Mouse (Mus musculus) heart, embryonic 10.5 days (tissue): ENCODE measurements around the gene Sox8. TPM values are rescaled to one million over a fixed set of nuclear protein-coding genes. Genes with fewer than 3 reads are reported as not detected.

Experiments used
- DNase-seq: peaks from one replicate; pipeline ENCODE4 v3.0.0-alpha.2; 2017; ENCODE audit warnings: low spot score
- H3K27ac ChIP-seq: fragments of 300-500 bp; sonication (generic); 2 replicates; pipeline ENCODE4 v1.5.1; 2016; ENCODE audit warnings: mild to moderate bottlenecking
- H3K27me3 ChIP-seq: fragments of 300-500 bp; sonication (generic); 2 replicates; pipeline ENCODE4 v1.6.1; 2016; ENCODE audit warnings: mild to moderate bottlenecking; ENCODE audit not compliant: poor library complexity, insufficient read depth, severe bottlenecking
- H3K36me3 ChIP-seq: fragments of 300-500 bp; sonication (generic); 2 replicates; pipeline ENCODE4 v1.6.1; 2016; ENCODE audit warnings: mild to moderate bottlenecking, moderate library complexity
- H3K4me1 ChIP-seq: fragments of 300-500 bp; sonication (generic); 2 replicates; pipeline ENCODE4 v1.6.1; 2016; ENCODE audit warnings: mild to moderate bottlenecking
- H3K4me3 ChIP-seq: fragments of 300-500 bp; sonication (generic); 2 replicates; pipeline ENCODE4 v1.5.1; 2016; ENCODE audit warnings: mild to moderate bottlenecking, moderate library complexity
- H3K9me3 ChIP-seq: fragments of 300-500 bp; sonication (generic); 2 replicates; pipeline ENCODE4 v1.6.1; 2016; ENCODE audit warnings: mild to moderate bottlenecking, moderate library complexity
- WGBS: fragments of 180-500 bp; shearing (Covaris S2); methylation state at CpG from one replicate; pipeline ENCODE4 v1.1.7; 2016; 5-methylcytosine and 5-hydroxymethylcytosine counted together
- polyA plus RNA-seq: library from polyadenylated mRNA; unstranded; fragments of >200 nt; fragmentation: Nextera tagmentation; extraction: Ambion mirVana; gene quantifications from 2 replicates; pipeline ENCODE4 v1.2.1, GENCODE M21; 2016

Sox8 gene
- polyA plus RNA-seq, 1 experiment from 2014 or later: 3.6 TPM

- H3K4me1 ChIP-seq: peaks cover 46% of the 10 kb centered on the region
- 71% methylated on average over 16 of the region's 16 CpGs for WGBS
- peaks cover 30% of the 10 kb centered on the region for H3K27me3 ChIP-seq
- peak overlapping the region; percentile 79 for H3K27ac ChIP-seq
- H3K9me3 ChIP-seq: no peaks in the 10 kb centered on the region
- no peak for DNase-seq
- no peaks in the 10 kb centered on the region for H3K36me3 ChIP-seq
- no peak overlapping the region for H3K4me3 ChIP-seq
These were observed 9.1 kb downstream of the Sox8 start for GRCm38 (mm10) chr17:25561223-25562028.

GRCm38 (mm10) chr17:25560554-25561222, 9.8 kb downstream of the Sox8 start:
- 37% methylated on average over 5 of the region's 5 CpGs for WGBS
- H3K4me1 ChIP-seq: peaks cover 54% of the 10 kb centered on the region
- H3K4me3 ChIP-seq: no peak overlapping the region
- H3K9me3 ChIP-seq: no peaks in the 10 kb centered on the region
- H3K27me3 ChIP-seq: peaks cover 27% of the 10 kb centered on the region
- H3K36me3 ChIP-seq: no peaks in the 10 kb centered on the region
- H3K27ac ChIP-seq: peak overlapping the region; percentile 79
- no peak for DNase-seq

- Histone ChIP-seq H3K4me1 (peaks cover 56% of the 10 kb centered on the region), H3K27ac (no peak overlapping the region), H3K9me3 (no peaks in the 10 kb centered on the region), H3K36me3 (no peaks in the 10 kb centered on the region), H3K4me3 (no peak overlapping the region), H3K27me3 (peaks cover 34% of the 10 kb centered on the region)
- WGBS: 58% methylated on average over 4 of the region's 4 CpGs
- DNase-seq: no peak
These were observed 10.9 kb downstream of the Sox8 start for GRCm38 (mm10) chr17:25559634-25560033.

DNA sequence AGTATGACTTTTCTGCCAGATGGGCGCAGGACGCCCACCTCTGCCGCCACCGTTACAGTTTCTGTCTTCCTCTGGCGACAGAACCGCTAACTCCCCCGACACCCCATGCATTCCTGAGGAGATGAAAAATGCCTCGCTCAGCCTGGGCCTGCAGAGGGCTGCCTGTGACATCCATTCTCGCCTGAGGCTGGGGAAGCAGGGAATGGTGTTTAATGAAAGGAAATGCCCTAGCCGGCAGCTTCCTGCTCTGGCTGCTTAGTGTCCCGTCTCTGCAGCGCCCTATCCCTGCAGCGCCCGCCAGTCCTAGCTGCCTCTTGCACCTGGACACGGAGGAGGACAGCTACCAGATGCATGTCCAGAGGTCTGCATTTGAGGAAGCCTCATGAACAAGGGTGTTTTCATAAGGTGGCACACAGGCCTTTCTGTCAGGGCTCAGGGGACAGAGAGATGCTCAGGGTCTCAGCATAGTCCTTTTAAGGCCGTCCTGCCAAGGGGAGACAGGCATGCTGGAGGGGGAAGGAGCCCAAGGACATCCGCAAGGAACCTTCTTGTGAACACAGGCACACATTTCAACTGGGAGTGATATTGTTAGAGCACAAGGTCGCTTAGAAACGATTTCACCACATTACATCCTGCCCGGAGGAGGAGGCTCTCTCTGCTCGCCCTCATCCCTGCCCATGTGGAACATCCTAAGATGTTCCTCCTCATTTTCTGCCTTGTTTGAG, 13.7 kb downstream of the Sox8 start:
- H3K9me3 ChIP-seq: no peaks in the 10 kb centered on the region
- H3K4me1 ChIP-seq: peaks cover 43% of the 10 kb centered on the region
- peaks cover 25% of the 10 kb centered on the region for H3K27me3 ChIP-seq
- WGBS: 11% methylated on average over 21 of the region's 21 CpGs
- no peaks in the 10 kb centered on the region for H3K36me3 ChIP-seq
- H3K27ac ChIP-seq: peak overlapping the region; percentile 78
- DNase-seq: no peak
- peak overlapping the region; percentile 59 for H3K4me3 ChIP-seq

DNA sequence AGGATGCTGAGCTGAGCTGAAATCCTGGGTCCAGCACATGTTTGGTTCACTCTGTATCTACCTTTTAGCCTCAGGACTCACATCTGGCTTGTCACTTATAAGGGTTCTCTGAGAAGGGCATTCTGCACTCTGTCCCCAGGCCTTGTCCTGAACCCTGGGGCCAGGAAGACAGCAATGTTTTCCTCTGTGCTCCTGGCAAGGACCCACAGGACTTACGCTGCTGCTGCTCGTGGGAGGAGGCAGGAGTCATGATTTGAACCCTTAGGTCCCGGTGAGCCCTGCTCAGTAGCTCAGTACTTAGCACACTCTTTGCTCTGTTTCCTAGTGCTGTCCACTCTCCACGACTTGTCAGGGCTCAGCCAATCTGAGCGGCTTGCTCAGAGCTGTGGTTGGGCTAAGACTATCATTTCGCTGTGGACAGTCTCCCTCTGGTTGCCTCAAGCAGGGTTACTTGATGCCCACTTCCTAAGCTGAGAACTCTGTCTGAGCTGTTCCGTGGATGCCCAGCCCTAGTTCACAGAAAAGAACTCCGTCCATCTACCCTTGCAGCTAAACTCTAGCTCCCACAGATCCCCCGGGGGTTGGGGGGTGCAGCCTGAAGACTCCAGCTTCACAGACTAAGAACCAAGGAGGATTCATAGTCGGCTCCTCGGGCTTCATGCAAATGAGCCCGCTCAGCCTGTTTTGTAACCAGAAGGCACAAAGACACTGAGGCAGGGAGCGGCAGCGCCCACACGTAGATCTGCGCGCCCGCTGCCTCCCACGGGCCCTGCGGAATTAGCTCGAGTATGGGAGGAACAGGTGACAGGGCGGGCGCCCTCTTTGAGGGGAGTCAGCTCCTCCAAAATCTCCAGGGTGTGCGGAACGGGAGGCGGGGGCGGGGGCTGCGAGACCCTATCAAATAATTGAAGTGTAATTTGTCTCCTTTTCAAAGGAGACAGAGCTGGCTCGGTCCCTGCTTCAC, 14.5 kb downstream of the Sox8 start:
- 6% methylated on average over 29 of the region's 29 CpGs for WGBS
- Histone ChIP-seq H3K4me3 (peak overlapping the region; percentile 59), H3K27me3 (peaks cover 25% of the 10 kb centered on the region), H3K4me1 (peaks cover 35% of the 10 kb centered on the region), H3K9me3 (no peaks in the 10 kb centered on the region), H3K36me3 (no peaks in the 10 kb centered on the region), H3K27ac (peak overlapping the region; percentile 78)
- no peak for DNase-seq

GRCm38 (mm10) chr17:25555159-25555558, 15.3 kb downstream of the Sox8 start:
- Histone ChIP-seq H3K36me3 (no peaks in the 10 kb centered on the region), H3K4me1 (peaks cover 27% of the 10 kb centered on the region), H3K27ac (peak overlapping the region; percentile 78; the same call in 1 of the 2 replicates), H3K9me3 (no peaks in the 10 kb centered on the region), H3K4me3 (no peak overlapping the region), H3K27me3 (peaks cover 24% of the 10 kb centered on the region)
- DNase-seq: no peak
- WGBS: 40% methylated on average over 3 of the region's 3 CpGs

GRCm38 (mm10) chr17:25551313-25551712, 19.2 kb downstream of the Sox8 start:
- DNase-seq: no peak
- Histone ChIP-seq H3K27me3 (peaks cover 31% of the 10 kb centered on the region), H3K9me3 (no peaks in the 10 kb centered on the region), H3K27ac (no peak overlapping the region), H3K4me1 (peaks cover 20% of the 10 kb centered on the region), H3K4me3 (no peak overlapping the region), H3K36me3 (no peaks in the 10 kb centered on the region)
- 86% methylated on average over 11 of the region's 11 CpGs for WGBS

GRCm38 (mm10) chr17:25550020-25550419, 20.5 kb downstream of the Sox8 start:
- H3K27me3 ChIP-seq: peaks cover 24% of the 10 kb centered on the region

DNA sequence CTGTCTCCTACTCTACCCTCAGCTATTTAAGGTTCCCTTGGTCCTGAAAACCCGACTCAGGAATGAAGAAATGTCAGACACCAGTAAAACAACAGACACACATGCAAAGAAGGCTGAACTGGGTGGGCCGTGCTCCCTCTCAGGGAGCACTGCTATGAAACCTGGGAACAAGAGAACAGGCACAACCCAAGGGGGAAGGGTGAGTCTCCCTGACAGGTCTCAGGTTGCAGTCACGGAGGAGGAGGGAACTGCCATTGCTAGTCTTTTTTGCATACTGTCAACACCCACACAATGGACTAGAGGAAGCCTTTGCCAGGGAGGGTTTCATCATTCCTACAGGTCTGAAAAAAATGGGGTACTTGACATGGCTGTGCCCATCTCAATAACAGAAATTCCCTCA, 23.5 kb downstream of the Sox8 start:
- DNase-seq: no peak
- Histone ChIP-seq H3K27ac (0 out of 2 replicates have a peak overlapping the region, but pooled peaks have one; percentile 17), H3K36me3 (no peaks in the 10 kb centered on the region), H3K4me3 (no peak overlapping the region), H3K9me3 (no peaks in the 10 kb centered on the region), H3K4me1 (0 out of 2 replicates have a peak, but pooled peaks cover 3% of the 10 kb centered on the region), H3K27me3 (peaks cover 23% of the 10 kb centered on the region)
- WGBS: 36% methylated on average over 3 of the region's 3 CpGs

More at GRCm38 (mm10) chr17:25550020-25550419, 20.5 kb downstream of the Sox8 start:
- Histone ChIP-seq H3K27ac (no peak overlapping the region), H3K4me1 (peaks cover 7% of the 10 kb centered on the region), H3K9me3 (no peaks in the 10 kb centered on the region), H3K4me3 (no peak overlapping the region), H3K36me3 (no peaks in the 10 kb centered on the region)
- no peak for DNase-seq
- 88% methylated on average over 5 of the region's 5 CpGs for WGBS

DNA sequence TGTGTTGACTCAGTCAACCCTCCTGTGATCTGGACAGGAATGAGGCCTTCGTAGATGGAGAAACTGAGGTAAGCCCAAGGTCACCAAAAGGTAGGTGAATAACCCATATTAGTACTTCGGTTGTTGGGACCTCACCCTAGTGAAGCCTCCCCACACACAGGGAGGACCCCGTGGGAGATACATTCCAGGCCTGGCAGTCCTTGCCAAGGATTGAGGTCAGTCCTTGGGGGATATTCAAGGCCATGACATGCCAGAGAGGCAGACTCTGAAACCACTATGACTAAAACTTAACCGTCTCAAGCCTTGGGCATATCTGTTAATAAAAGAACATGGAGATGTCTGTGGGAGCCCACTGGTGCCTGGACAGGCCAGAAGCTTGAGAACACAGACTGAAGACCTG, 28.7 kb downstream of the Sox8 start:
- Histone ChIP-seq H3K27ac (no peak overlapping the region), H3K4me3 (no peak overlapping the region), H3K27me3 (peaks cover 13% of the 10 kb centered on the region; the same call in 1 of the 2 replicates), H3K9me3 (no peaks in the 10 kb centered on the region), H3K4me1 (peaks cover 19% of the 10 kb centered on the region), H3K36me3 (no peaks in the 10 kb centered on the region)
- DNase-seq: no peak
- 84% methylated on average over 4 of the region's 4 CpGs for WGBS

DNA sequence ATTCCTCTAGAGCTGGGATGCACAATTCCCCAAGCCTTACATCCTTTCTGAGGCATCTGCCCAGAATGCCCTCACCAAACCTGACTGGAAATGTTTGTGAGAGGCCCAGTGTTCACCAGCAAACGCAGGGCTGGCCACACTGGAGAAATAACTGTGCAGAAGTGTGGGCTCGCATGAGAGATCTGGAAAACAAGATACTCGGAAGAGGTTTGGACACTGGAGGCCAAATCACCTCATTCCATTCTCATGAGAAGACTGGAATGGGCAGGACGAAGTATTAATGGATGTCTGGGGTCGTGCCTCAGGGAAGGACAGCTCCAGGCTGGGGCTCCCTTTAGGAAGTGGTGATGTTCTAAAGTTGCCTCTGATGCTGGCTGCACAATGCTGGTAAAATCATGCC, 29.8 kb downstream of the Sox8 start:
- no peak for DNase-seq
- Histone ChIP-seq H3K4me1 (peaks cover 18% of the 10 kb centered on the region), H3K36me3 (no peaks in the 10 kb centered on the region), H3K9me3 (no peaks in the 10 kb centered on the region), H3K27me3 (peaks cover 15% of the 10 kb centered on the region; the same call in 1 of the 2 replicates), H3K4me3 (no peak overlapping the region), H3K27ac (0 out of 2 replicates have a peak overlapping the region, but pooled peaks have one; percentile 82)
- 74% methylated on average over 5 of the region's 5 CpGs for WGBS
